Mouse (Mus musculus) heart, embryonic 13.5 days (tissue): ENCODE data around the gene Ugt1a10. TPM values are rescaled to one million over a fixed set of nuclear protein-coding genes. Genes with fewer than 3 reads are reported as not detected.

Source experiments
- ATAC-seq: fragments of 200-750 bp; cut with Nextera tagmentation; 2 replicates; pipeline ENCODE4 v1.8.0; 2017; ENCODE audit warnings: moderate TSS enrichment; ENCODE audit not compliant: insufficient number of reproducible peaks, low FRiP score, low TSS enrichment; ENCODE audit errors: extremely low read depth
- H3K27ac ChIP-seq: fragments of 300-500 bp; sonication (generic); replicated peaks from 2 replicates; pipeline ENCODE4 v1.5.1; 2015; ENCODE audit warnings: moderate library complexity, mild to moderate bottlenecking, inconsistent platforms
- H3K27me3 ChIP-seq: fragments of 300-500 bp; sonication (generic); replicated peaks from 2 replicates; pipeline ENCODE4 v1.6.1; 2015; ENCODE audit warnings: mild to moderate bottlenecking, inconsistent platforms
- H3K36me3 ChIP-seq: fragments of 300-500 bp; sonication (generic); 2 replicates; pipeline ENCODE4 v1.6.1; 2015; ENCODE audit warnings: mild to moderate bottlenecking, inconsistent platforms
- H3K4me1 ChIP-seq: fragments of 300-500 bp; sonication (generic); 2 replicates; pipeline ENCODE4 v1.6.1; 2015; ENCODE audit warnings: inconsistent platforms
- H3K4me2 ChIP-seq: fragments of 300-500 bp; sonication (generic); 2 replicates; pipeline ENCODE4 v1.6.1; 2015; ENCODE audit warnings: inconsistent platforms, mild to moderate bottlenecking, moderate library complexity
- H3K4me3 ChIP-seq: fragments of 300-500 bp; sonication (generic); 2 replicates; pipeline ENCODE4 v1.5.1; 2015; ENCODE audit warnings: moderate library complexity, mild to moderate bottlenecking, inconsistent platforms
- H3K9ac ChIP-seq: fragments of 300-500 bp; sonication (generic); 2 replicates; pipeline ENCODE4 v1.6.1; 2015; ENCODE audit warnings: inconsistent platforms, mild to moderate bottlenecking, moderate library complexity
- H3K9me3 ChIP-seq: fragments of 300-500 bp; sonication (generic); 2 replicates; pipeline ENCODE4 v1.6.1; 2016; ENCODE audit warnings: inconsistent platforms
- WGBS: fragments of 180-500 bp; shearing (Covaris S2); methylation state at CpG from one replicate; pipeline ENCODE4 v1.1.7; 2015; ENCODE audit warnings: mixed read lengths; 5-methylcytosine and 5-hydroxymethylcytosine counted together
- polyA plus RNA-seq: library from polyadenylated mRNA; unstranded; fragments of >200 nt; fragmentation: Nextera tagmentation; extraction: Ambion mirVana; gene quantifications from 2 replicates; pipeline ENCODE4 v1.2.1, GENCODE M21; 2015

The Ugt1a10 gene
- polyA plus RNA-seq, 1 experiment from 2014 or later, result not detected

DNA sequence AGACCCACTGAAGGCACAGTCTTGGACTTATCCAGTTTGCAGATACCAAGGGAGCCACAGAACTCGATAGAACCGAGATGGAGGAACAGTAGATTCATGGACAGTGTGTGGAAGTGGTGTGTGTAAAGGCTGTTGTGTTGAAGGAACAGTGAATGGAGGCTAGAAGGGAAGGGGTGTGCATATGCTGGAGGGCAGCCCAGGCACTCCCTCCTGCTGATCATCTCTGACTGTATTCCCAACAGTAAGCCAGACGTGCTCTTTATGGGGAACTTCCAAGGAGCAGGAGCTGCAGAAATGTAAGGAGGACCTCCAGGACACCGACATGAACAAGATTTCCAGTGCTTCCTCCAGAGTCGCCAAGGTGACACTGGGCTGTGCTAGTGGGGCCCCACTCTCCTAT, 194.8 kb downstream of the Ugt1a10 start:
- no peaks in the 10 kb centered on the region for H3K36me3 ChIP-seq
- 70% methylated on average over 5 of the region's 5 CpGs for WGBS
- ATAC-seq, result no peak
- no peak overlapping the region for H3K4me3 ChIP-seq
- H3K4me2 ChIP-seq, result no peak overlapping the region
- peaks cover 95% of the 10 kb centered on the region for H3K9me3 ChIP-seq
- no peaks in the 10 kb centered on the region for H3K4me1 ChIP-seq
- no peaks in the 10 kb centered on the region for H3K27me3 ChIP-seq
- no peak overlapping the region for H3K9ac ChIP-seq
- no peak overlapping the region for H3K27ac ChIP-seq

GRCm38 (mm10) chr1:88253106-88253505, 197.9 kb downstream of the Ugt1a10 start:
- no peak overlapping the region for H3K27ac ChIP-seq
- H3K27me3 ChIP-seq, result no peaks in the 10 kb centered on the region
- no peak overlapping the region for H3K9ac ChIP-seq
- H3K36me3 ChIP-seq, result no peaks in the 10 kb centered on the region
- no peak overlapping the region for H3K4me3 ChIP-seq
- WGBS, result 66% methylated on average over 8 of the region's 8 CpGs
- H3K9me3 ChIP-seq, result peaks cover 93% of the 10 kb centered on the region
- no peak for ATAC-seq
- no peak overlapping the region for H3K4me2 ChIP-seq
- H3K4me1 ChIP-seq, result no peaks in the 10 kb centered on the region

- no peaks in the 10 kb centered on the region for H3K36me3 ChIP-seq
- H3K9ac ChIP-seq, result no peak overlapping the region
- no peaks in the 10 kb centered on the region for H3K4me1 ChIP-seq
- WGBS, result 59% methylated on average over 6 of the region's 6 CpGs
- no peaks in the 10 kb centered on the region for H3K27me3 ChIP-seq
- no peak overlapping the region for H3K27ac ChIP-seq
- no peak for ATAC-seq
- peaks cover 89% of the 10 kb centered on the region for H3K9me3 ChIP-seq
- H3K4me2 ChIP-seq, result no peak overlapping the region
- no peak overlapping the region for H3K4me3 ChIP-seq
Observed at GRCm38 (mm10) chr1:88253540-88253939, 198.4 kb downstream of the Ugt1a10 start.

DNA sequence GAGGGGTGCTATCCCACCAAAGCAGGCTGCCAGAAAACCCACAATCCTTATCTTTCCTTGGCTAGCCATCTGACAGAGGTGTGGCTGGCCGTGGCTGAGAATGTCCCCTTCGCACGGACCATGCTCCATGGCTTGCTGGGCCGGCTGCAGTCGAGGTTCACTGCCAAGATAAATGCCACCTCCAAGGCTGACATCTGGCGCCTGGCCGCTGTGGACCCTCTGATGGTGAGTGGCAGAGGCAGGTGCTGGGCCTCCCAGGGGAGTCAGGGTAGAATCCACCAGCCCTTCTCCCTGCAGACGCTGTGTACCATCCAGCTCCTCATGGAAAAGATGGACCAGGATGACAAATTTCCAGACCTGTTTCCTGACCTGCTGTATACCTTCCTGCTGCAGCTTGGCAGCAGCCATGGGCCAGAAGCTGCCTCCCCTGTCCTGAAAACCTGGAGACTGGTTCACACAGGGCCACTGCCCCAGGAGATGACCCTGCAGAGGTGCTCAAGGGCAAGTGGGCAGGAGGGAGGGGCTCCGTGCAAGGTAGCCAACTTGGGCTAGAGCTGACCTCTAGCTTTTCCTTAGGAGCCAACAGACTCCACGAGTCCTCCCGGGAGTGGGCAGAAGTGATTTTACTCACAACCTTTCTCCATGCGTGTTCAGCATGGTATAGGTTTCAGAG, 199.7 kb downstream of the Ugt1a10 start:
- ATAC-seq, result no peak
- peaks cover 75% of the 10 kb centered on the region for H3K9me3 ChIP-seq
- no peak overlapping the region for H3K4me2 ChIP-seq
- H3K4me3 ChIP-seq, result no peak overlapping the region
- H3K9ac ChIP-seq, result no peak overlapping the region
- H3K27ac ChIP-seq, result no peak overlapping the region
- WGBS, result 75% methylated on average over 12 of the region's 12 CpGs
- H3K27me3 ChIP-seq, result no peaks in the 10 kb centered on the region
- H3K36me3 ChIP-seq, result peaks cover 7% of the 10 kb centered on the region
- peaks cover 12% of the 10 kb centered on the region for H3K4me1 ChIP-seq

GRCm38 (mm10) chr1:88255466-88255857, 200.3 kb downstream of the Ugt1a10 start:
- Histone ChIP-seq H3K9ac (no peak overlapping the region), H3K9me3 (peaks cover 69% of the 10 kb centered on the region), H3K27ac (no peak overlapping the region), H3K4me1 (peaks cover 17% of the 10 kb centered on the region), H3K27me3 (no peaks in the 10 kb centered on the region), H3K4me2 (no peak overlapping the region), H3K4me3 (no peak overlapping the region), H3K36me3 (peaks cover 12% of the 10 kb centered on the region)
- 55% methylated on average over 2 of the region's 2 CpGs for WGBS
- no peak for ATAC-seq

DNA sequence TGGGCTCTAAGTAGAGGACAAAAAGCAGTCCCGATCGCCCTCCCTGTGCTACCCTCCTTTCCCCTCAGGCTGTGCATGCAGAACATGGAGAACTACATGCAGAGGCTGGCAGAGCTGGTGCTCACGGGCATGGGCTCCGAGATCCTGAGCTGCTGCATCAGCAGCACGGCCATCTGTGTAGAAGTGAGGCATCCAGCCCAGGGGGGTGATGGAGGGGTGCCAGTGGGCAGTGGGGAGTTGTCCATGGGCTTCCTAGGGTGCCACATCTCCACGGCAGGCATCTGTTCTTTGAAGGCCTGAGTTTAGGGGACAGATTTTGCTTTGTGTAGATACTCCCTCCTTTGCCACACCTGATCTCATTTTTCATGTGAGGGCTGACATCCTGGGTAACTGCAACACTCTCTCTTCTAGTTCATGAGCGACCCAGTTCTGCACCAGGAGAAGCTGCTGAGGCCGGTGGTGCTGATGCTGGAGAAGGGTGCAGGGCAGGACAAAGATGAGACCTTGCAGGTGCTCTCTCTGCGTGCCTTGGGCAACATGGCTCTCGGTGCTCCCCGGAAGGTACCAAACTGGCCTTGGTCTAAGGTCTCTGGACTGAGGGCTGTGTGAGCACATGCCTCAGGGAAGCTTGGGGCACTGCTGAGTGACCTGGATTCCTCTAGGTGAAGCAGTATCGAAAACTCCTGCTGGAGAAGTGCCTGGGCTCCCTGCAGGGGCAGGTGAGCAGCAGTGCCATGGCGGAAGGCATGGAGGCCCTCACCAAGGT, 201.0 kb downstream of the Ugt1a10 start:
- Histone ChIP-seq H3K36me3 (peaks cover 19% of the 10 kb centered on the region), H3K9ac (no peak overlapping the region), H3K4me1 (peaks cover 17% of the 10 kb centered on the region), H3K4me2 (no peak overlapping the region), H3K4me3 (no peak overlapping the region), H3K9me3 (peaks cover 62% of the 10 kb centered on the region), H3K27me3 (no peaks in the 10 kb centered on the region), H3K27ac (no peak overlapping the region)
- WGBS, result 72% methylated on average over 13 of the region's 13 CpGs
- no peak for ATAC-seq

DNA sequence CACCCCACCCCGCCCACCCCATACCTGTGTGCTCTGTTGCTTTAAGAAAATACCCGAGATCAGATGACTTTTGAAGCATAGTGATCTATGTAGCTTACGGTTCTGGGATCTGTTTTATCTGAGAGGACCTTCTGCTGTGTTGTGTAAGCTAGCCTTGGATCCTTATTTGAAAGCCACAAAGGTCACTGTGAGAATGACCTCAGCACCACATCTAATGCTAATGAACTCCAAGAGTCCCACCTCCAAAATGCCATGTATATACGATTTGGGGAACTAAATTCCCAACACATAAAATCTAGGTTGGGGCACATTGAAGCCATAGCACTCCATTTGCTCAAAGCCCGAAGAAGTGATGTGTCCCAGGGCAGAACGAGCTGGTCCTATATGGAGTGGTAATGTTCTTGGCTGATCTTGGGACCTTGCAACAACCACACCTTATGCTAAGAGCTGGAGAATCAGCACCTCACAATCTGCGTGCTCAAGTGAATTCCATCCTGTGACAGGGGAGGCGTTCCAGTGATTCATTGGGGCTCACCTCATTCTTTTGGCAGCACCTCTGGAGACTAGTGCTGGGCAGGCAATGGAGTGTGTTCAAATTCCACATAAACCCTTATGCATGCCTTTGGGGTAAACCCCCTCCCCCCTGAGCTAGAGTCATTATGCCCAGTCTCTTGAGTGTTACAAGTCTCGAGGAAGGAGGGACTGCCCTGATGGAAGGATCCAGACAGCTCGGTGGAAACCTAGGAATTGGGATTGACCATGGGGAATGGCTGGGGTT, 201.9 kb downstream of the Ugt1a10 start:
- H3K9ac ChIP-seq, result no peak overlapping the region
- peaks cover 28% of the 10 kb centered on the region for H3K36me3 ChIP-seq
- H3K4me1 ChIP-seq, result peaks cover 21% of the 10 kb centered on the region
- peaks cover 56% of the 10 kb centered on the region for H3K9me3 ChIP-seq
- no peak overlapping the region for H3K27ac ChIP-seq
- H3K4me2 ChIP-seq, result no peak overlapping the region
- H3K4me3 ChIP-seq, result no peak overlapping the region
- H3K27me3 ChIP-seq, result no peaks in the 10 kb centered on the region
- ATAC-seq, result no peak
- 68% methylated on average over 10 of the region's 10 CpGs for WGBS

DNA sequence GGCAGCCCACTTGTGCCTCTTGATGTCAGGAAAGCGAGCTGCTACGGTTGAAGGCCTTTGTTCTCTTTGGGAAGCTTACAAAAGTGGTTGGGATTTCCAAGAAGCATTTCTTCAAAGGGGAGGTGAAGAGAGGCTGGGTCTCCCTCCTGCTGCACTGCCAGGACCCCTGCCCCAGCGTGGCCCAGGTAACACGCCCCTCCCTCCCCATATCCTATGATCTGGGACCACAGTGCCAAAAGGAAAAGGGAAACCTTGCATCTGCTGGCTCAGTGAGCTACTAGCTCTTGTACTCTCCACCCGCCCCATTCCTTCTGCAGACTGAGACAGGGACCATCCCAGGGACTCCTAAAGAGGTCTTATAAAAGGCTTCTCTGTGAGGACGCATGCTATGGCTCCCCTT, 202.5 kb downstream of the Ugt1a10 start:
- Histone ChIP-seq H3K4me3 (no peak overlapping the region), H3K36me3 (peaks cover 34% of the 10 kb centered on the region), H3K4me2 (no peak overlapping the region), H3K27me3 (no peaks in the 10 kb centered on the region), H3K27ac (no peak overlapping the region), H3K9ac (no peak overlapping the region), H3K9me3 (peaks cover 50% of the 10 kb centered on the region), H3K4me1 (peaks cover 27% of the 10 kb centered on the region)
- no peak for ATAC-seq
- 73% methylated on average over 6 of the region's 6 CpGs for WGBS

- Histone ChIP-seq H3K9ac (no peak overlapping the region), H3K9me3 (peaks cover 43% of the 10 kb centered on the region), H3K4me2 (no peak overlapping the region), H3K4me1 (peaks cover 30% of the 10 kb centered on the region), H3K27ac (no peak overlapping the region), H3K4me3 (no peak overlapping the region), H3K36me3 (peaks cover 41% of the 10 kb centered on the region), H3K27me3 (no peaks in the 10 kb centered on the region)
- WGBS, result 64% methylated on average over 6 of the region's 6 CpGs
- ATAC-seq, result no peak
Observed at GRCm38 (mm10) chr1:88258361-88258760, 203.2 kb downstream of the Ugt1a10 start.

- Histone ChIP-seq H3K36me3 (peaks cover 48% of the 10 kb centered on the region), H3K4me3 (no peak overlapping the region), H3K9me3 (peaks cover 36% of the 10 kb centered on the region), H3K27me3 (no peaks in the 10 kb centered on the region), H3K27ac (no peak overlapping the region; the same call in 1 of the 2 replicates), H3K4me2 (no peak overlapping the region), H3K9ac (peak overlapping the region; percentile 0; the same call in 1 of the 2 replicates), H3K4me1 (peaks cover 30% of the 10 kb centered on the region)
- 60% methylated on average over 8 of the region's 8 CpGs for WGBS
- ATAC-seq, result no peak
Observed at GRCm38 (mm10) chr1:88258881-88259642, 203.9 kb downstream of the Ugt1a10 start.

- 70% methylated on average over 4 of the region's 4 CpGs for WGBS
- Histone ChIP-seq H3K9me3 (peaks cover 31% of the 10 kb centered on the region), H3K27ac (no peak overlapping the region; the same call in 1 of the 2 replicates), H3K4me2 (no peak overlapping the region), H3K36me3 (peaks cover 54% of the 10 kb centered on the region), H3K9ac (peak overlapping the region; percentile 0; the same call in 1 of the 2 replicates), H3K4me1 (peaks cover 33% of the 10 kb centered on the region), H3K4me3 (no peak overlapping the region), H3K27me3 (no peaks in the 10 kb centered on the region)
- ATAC-seq, result no peak
Observed at GRCm38 (mm10) chr1:88259643-88260024, 204.4 kb downstream of the Ugt1a10 start.
